Mouse (Mus musculus) bone marrow, adult 2 months (tissue): ENCODE data around the gene Vmn2r99. TPM values are rescaled to one million over a fixed set of nuclear protein-coding genes. Genes with fewer than 3 reads are reported as not detected.

Experiments used
- H3K27ac ChIP-seq: fragments of 200-500 bp; 2 replicates; pipeline ENCODE4 v1.5.1; 2012; ENCODE audit warnings: low read depth, mild to moderate bottlenecking, control low read depth, inconsistent platforms, low read length; ENCODE audit not compliant: control insufficient read depth, poor library complexity, insufficient read depth
- H3K4me1 ChIP-seq: fragments of 200-500 bp; 2 replicates; pipeline ENCODE4 v1.6.1; 2011; ENCODE audit warnings: low read length; ENCODE audit not compliant: control insufficient read depth, insufficient read depth
- H3K4me3 ChIP-seq: fragments of 200-500 bp; replicated peaks from 2 replicates; pipeline ENCODE3; 2011; ENCODE audit warnings: mild to moderate bottlenecking, low read depth, low read length, control low read depth; ENCODE audit not compliant: control insufficient read depth
- CTCF ChIP-seq: fragments of 200-500 bp; IDR thresholded peaks from 2 replicates; pipeline ENCODE4 v1.5.1; 2011; ENCODE audit warnings: low read length, control low read depth; ENCODE audit not compliant: control insufficient read depth, insufficient read depth
- POLR2A ChIP-seq: fragments of 200-500 bp; IDR thresholded peaks from 2 replicates; pipeline ENCODE4 v1.6.1; 2011; ENCODE audit warnings: low read depth, mild to moderate bottlenecking, control low read depth, low read length, borderline replicate concordance; ENCODE audit not compliant: control insufficient read depth
- WGBS: fragments of 180-500 bp; shearing (Covaris S2); methylation state at CpG from one replicate; pipeline ENCODE4 v1.1.7; 2018; 5-methylcytosine and 5-hydroxymethylcytosine counted together
- polyA plus RNA-seq: library from polyadenylated mRNA; stranded (reverse); fragments of >200 nt; gene quantifications from 2 replicates; pipeline ENCODE4 v1.2.4, GENCODE M21; 2011; ENCODE audit warnings: low replicate concordance; ENCODE audit not compliant: missing spikeins, insufficient read depth, insufficient read length

The Vmn2r99 gene
- not detected in 2 replicates for polyA plus RNA-seq

- TF ChIP-seq CTCF (no peak), POLR2A (no peak)
- H3K4me3 ChIP-seq, result no peak within 1 kb of the TSS
- no peaks in the 10 kb centered on the region for H3K4me1 ChIP-seq
- H3K27ac ChIP-seq, result no peak within 1 kb of the TSS
These were observed at the start of gene Vmn2r99 for GRCm38 (mm10) chr17:19361649-19362048. Gene Vmn2r99, plus strand, starts transcription at chr17:19361949.

GRCm38 (mm10) chr17:19437623-19438022, 75.9 kb downstream of the Vmn2r99 start:
- H3K4me1 ChIP-seq, result no peaks in the 10 kb centered on the region
- no peak for TF ChIP-seq CTCF
- TF ChIP-seq POLR2A, result no peak
- H3K4me3 ChIP-seq, result no peak overlapping the region
- WGBS, result 90% methylated on average over 3 of the region's 3 CpGs
- no peak overlapping the region for H3K27ac ChIP-seq

GRCm38 (mm10) chr17:19444932-19445331, 83.2 kb downstream of the Vmn2r99 start:
- no peak for TF ChIP-seq CTCF
- no peak for TF ChIP-seq POLR2A
- H3K4me1 ChIP-seq, result no peaks in the 10 kb centered on the region
- H3K4me3 ChIP-seq, result no peak overlapping the region
- H3K27ac ChIP-seq, result no peak overlapping the region
- 79% methylated on average over 1 of the region's 1 CpGs for WGBS

Other genes starting within 250 kb of the Vmn2r99 start
- gene Vmn2r100, start 142.8 kb downstream of the Vmn2r99 start, polyA plus RNA-seq, result 0.34 and 0.62 TPM in 2 replicates
- gene Vmn2r101, start 215.3 kb downstream of the Vmn2r99 start, polyA plus RNA-seq, result not detected in 2 replicates